Mouse (Mus musculus): ENCODE measurements at regions not wholly inside any gene's neighbourhood (a gene's known extent, or its start where the extent isn't known, plus 50 kb on each side); places are given as distances from the start of the nearest gene placed in this dataset.

- no peak overlapping the region for H3K27ac ChIP-seq (ENCODE audit: low read length)
- H3K4me2 ChIP-seq (ENCODE audit: low read depth, low read length): no peak overlapping the region
- no peaks in the 10 kb centered on the region for H3K27me3 ChIP-seq (ENCODE audit: control insufficient read depth, insufficient read depth, low read length)
- H3K9ac ChIP-seq (ENCODE audit: low read length): no peak overlapping the region
- no peak overlapping the region for H3K4me3 ChIP-seq (ENCODE audit: low read length)
- ATAC-seq (replicated peaks; ENCODE audit: extremely low read depth, insufficient read depth, low FRiP score): no peak
- H3K4me1 ChIP-seq (ENCODE audit: control insufficient read depth, insufficient read depth, low read length): no peaks in the 10 kb centered on the region
- H3K9me3 ChIP-seq (replicated peaks; ENCODE audit: control insufficient read depth, low read length): 0 out of 2 replicates have a peak, but pooled peaks cover 4% of the 10 kb centered on the region
- no peaks in the 10 kb centered on the region for H3K36me3 ChIP-seq (ENCODE audit: control insufficient read depth, insufficient read depth)
- WGBS: 88% methylated on average over 16 of the region's 16 CpGs
These were observed 79.3 kb upstream of the Cpm start for GRCm38 (mm10) chr10:117549854-117550605.

GRCm38 (mm10) chr10:117549506-117549830, 79.8 kb upstream of the Cpm start:
- Histone ChIP-seq H3K9ac (ENCODE audit: low read length) (no peak overlapping the region), H3K4me1 (ENCODE audit: control insufficient read depth, insufficient read depth, low read length) (no peaks in the 10 kb centered on the region), H3K9me3 (replicated peaks; ENCODE audit: control insufficient read depth, low read length) (0 out of 2 replicates have a peak, but pooled peaks cover 4% of the 10 kb centered on the region), H3K36me3 (ENCODE audit: control insufficient read depth, insufficient read depth) (no peaks in the 10 kb centered on the region), H3K27me3 (ENCODE audit: control insufficient read depth, insufficient read depth, low read length) (no peaks in the 10 kb centered on the region), H3K27ac (ENCODE audit: low read length) (no peak overlapping the region), H3K4me2 (ENCODE audit: low read depth, low read length) (no peak overlapping the region), H3K4me3 (ENCODE audit: low read length) (no peak overlapping the region)
- ATAC-seq (replicated peaks; ENCODE audit: extremely low read depth, insufficient read depth, low FRiP score): no peak
- 91% methylated on average over 4 of the region's 4 CpGs for WGBS

GRCm38 (mm10) chr10:117548775-117549505, 80.4 kb upstream of the Cpm start:
- Histone ChIP-seq H3K9me3 (replicated peaks; ENCODE audit: control insufficient read depth, low read length) (0 out of 2 replicates have a peak, but pooled peaks cover 4% of the 10 kb centered on the region), H3K27me3 (ENCODE audit: control insufficient read depth, insufficient read depth, low read length) (no peaks in the 10 kb centered on the region), H3K27ac (ENCODE audit: low read length) (no peak overlapping the region), H3K4me1 (ENCODE audit: control insufficient read depth, insufficient read depth, low read length) (no peaks in the 10 kb centered on the region), H3K4me3 (ENCODE audit: low read length) (no peak overlapping the region), H3K36me3 (ENCODE audit: control insufficient read depth, insufficient read depth) (no peaks in the 10 kb centered on the region), H3K9ac (ENCODE audit: low read length) (no peak overlapping the region), H3K4me2 (ENCODE audit: low read depth, low read length) (no peak overlapping the region)
- no peak for ATAC-seq (replicated peaks; ENCODE audit: extremely low read depth, insufficient read depth, low FRiP score)
- 85% methylated on average over 23 of the region's 23 CpGs for WGBS

- 96% methylated on average over 4 of the region's 4 CpGs for WGBS
These were observed 81.0 kb upstream of the Cpm start for GRCm38 (mm10) chr10:117548262-117548661.

GRCm38 (mm10) chr10:117547275-117547674, 82.0 kb upstream of the Cpm start:
- Histone ChIP-seq H3K4me3 (ENCODE audit: low read length) (no peak overlapping the region), H3K9me3 (replicated peaks; ENCODE audit: control insufficient read depth, low read length) (0 out of 2 replicates have a peak, but pooled peaks cover 4% of the 10 kb centered on the region), H3K36me3 (ENCODE audit: control insufficient read depth, insufficient read depth) (no peaks in the 10 kb centered on the region), H3K27ac (ENCODE audit: low read length) (no peak overlapping the region), H3K4me1 (ENCODE audit: control insufficient read depth, insufficient read depth, low read length) (no peaks in the 10 kb centered on the region), H3K27me3 (ENCODE audit: control insufficient read depth, insufficient read depth, low read length) (no peaks in the 10 kb centered on the region), H3K4me2 (ENCODE audit: low read depth, low read length) (no peak overlapping the region), H3K9ac (ENCODE audit: low read length) (no peak overlapping the region)
- WGBS: 74% methylated on average over 6 of the region's 6 CpGs
- no peak for ATAC-seq (replicated peaks; ENCODE audit: extremely low read depth, insufficient read depth, low FRiP score)

More at GRCm38 (mm10) chr10:117548262-117548661, 81.0 kb upstream of the Cpm start:
- no peak overlapping the region for H3K27ac ChIP-seq (ENCODE audit: low read length)
- 0 out of 2 replicates have a peak, but pooled peaks cover 4% of the 10 kb centered on the region for H3K9me3 ChIP-seq (replicated peaks; ENCODE audit: control insufficient read depth, low read length)
- H3K27me3 ChIP-seq (ENCODE audit: control insufficient read depth, insufficient read depth, low read length): no peaks in the 10 kb centered on the region
- no peak overlapping the region for H3K4me2 ChIP-seq (ENCODE audit: low read depth, low read length)
- H3K36me3 ChIP-seq (ENCODE audit: control insufficient read depth, insufficient read depth): no peaks in the 10 kb centered on the region
- no peak for ATAC-seq (replicated peaks; ENCODE audit: extremely low read depth, insufficient read depth, low FRiP score)
- H3K9ac ChIP-seq (ENCODE audit: low read length): no peak overlapping the region
- no peaks in the 10 kb centered on the region for H3K4me1 ChIP-seq (ENCODE audit: control insufficient read depth, insufficient read depth, low read length)
- H3K4me3 ChIP-seq (ENCODE audit: low read length): no peak overlapping the region

- no peak overlapping the region for H3K9ac ChIP-seq (ENCODE audit: low read length)
- H3K4me1 ChIP-seq (ENCODE audit: control insufficient read depth, insufficient read depth, low read length): no peaks in the 10 kb centered on the region
- H3K27ac ChIP-seq (ENCODE audit: low read length): no peak overlapping the region
- WGBS: 80% methylated on average over 5 of the region's 5 CpGs
- H3K4me3 ChIP-seq (ENCODE audit: low read length): no peak overlapping the region
- no peak for ATAC-seq (replicated peaks; ENCODE audit: extremely low read depth, insufficient read depth, low FRiP score)
- no peaks in the 10 kb centered on the region for H3K27me3 ChIP-seq (ENCODE audit: control insufficient read depth, insufficient read depth, low read length)
- H3K9me3 ChIP-seq (replicated peaks; ENCODE audit: control insufficient read depth, low read length): no peaks in the 10 kb centered on the region
- no peak overlapping the region for H3K4me2 ChIP-seq (ENCODE audit: low read depth, low read length)
- no peaks in the 10 kb centered on the region for H3K36me3 ChIP-seq (ENCODE audit: control insufficient read depth, insufficient read depth)
These were observed 83.3 kb upstream of the Cpm start for GRCm38 (mm10) chr10:117545842-117546631.

- Histone ChIP-seq H3K4me3 (ENCODE audit: low read length) (no peak overlapping the region), H3K9ac (ENCODE audit: low read length) (no peak overlapping the region), H3K27ac (ENCODE audit: low read length) (no peak overlapping the region), H3K27me3 (ENCODE audit: control insufficient read depth, insufficient read depth, low read length) (no peaks in the 10 kb centered on the region), H3K4me1 (ENCODE audit: control insufficient read depth, insufficient read depth, low read length) (no peaks in the 10 kb centered on the region), H3K9me3 (replicated peaks; ENCODE audit: control insufficient read depth, low read length) (no peaks in the 10 kb centered on the region), H3K4me2 (ENCODE audit: low read depth, low read length) (no peak overlapping the region), H3K36me3 (ENCODE audit: control insufficient read depth, insufficient read depth) (no peaks in the 10 kb centered on the region)
- ATAC-seq (replicated peaks; ENCODE audit: extremely low read depth, insufficient read depth, low FRiP score): no peak
- WGBS: 65% methylated on average over 15 of the region's 15 CpGs
These were observed 84.4 kb upstream of the Cpm start for GRCm38 (mm10) chr10:117544680-117545546.

GRCm38 (mm10) chr10:117543995-117544679, 85.2 kb upstream of the Cpm start:
- WGBS: 84% methylated on average over 13 of the region's 13 CpGs
- Histone ChIP-seq H3K27ac (ENCODE audit: low read length) (no peak overlapping the region), H3K27me3 (ENCODE audit: control insufficient read depth, insufficient read depth, low read length) (no peaks in the 10 kb centered on the region), H3K36me3 (ENCODE audit: control insufficient read depth, insufficient read depth) (no peaks in the 10 kb centered on the region), H3K4me1 (ENCODE audit: control insufficient read depth, insufficient read depth, low read length) (no peaks in the 10 kb centered on the region), H3K9me3 (replicated peaks; ENCODE audit: control insufficient read depth, low read length) (no peaks in the 10 kb centered on the region), H3K4me2 (ENCODE audit: low read depth, low read length) (no peak overlapping the region), H3K9ac (ENCODE audit: low read length) (no peak overlapping the region), H3K4me3 (ENCODE audit: low read length) (no peak overlapping the region)
- ATAC-seq (replicated peaks; ENCODE audit: extremely low read depth, insufficient read depth, low FRiP score): no peak

Data from heart, embryonic 16.5 days (tissue).